Mouse (Mus musculus): ENCODE measurements around the gene Cd80.

DNA sequence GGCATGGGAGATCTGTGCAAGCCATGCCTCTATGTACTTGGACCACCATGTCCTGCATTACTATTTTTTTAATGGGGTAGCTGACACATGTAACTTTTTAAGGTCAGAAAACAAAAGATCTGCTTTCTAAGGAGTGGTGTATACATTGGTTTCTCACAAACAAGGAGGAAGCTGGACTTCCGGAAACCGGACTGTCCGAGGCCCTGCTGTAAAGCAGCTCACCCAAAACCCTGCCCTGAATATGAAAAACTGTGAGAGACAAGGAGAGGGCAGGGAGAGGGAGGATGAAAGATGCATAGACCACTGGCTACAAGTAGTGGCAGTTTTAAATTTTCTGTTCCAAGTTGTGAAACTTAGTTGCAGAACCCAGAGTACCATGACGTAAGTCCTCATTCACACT, 4.6 kb downstream of the Cd80 start:
- TF ChIP-seq GATA1 (IDR thresholded peaks at IDR 0.05; ENCODE audit: borderline replicate concordance, low read length) (no peak), FLI1 (IDR thresholded peaks at IDR 0.05; ENCODE audit: low read length) (no peak)
